8 mouse cellular contexts compared by ENCODE assay signal in the genomic region with DNA sequence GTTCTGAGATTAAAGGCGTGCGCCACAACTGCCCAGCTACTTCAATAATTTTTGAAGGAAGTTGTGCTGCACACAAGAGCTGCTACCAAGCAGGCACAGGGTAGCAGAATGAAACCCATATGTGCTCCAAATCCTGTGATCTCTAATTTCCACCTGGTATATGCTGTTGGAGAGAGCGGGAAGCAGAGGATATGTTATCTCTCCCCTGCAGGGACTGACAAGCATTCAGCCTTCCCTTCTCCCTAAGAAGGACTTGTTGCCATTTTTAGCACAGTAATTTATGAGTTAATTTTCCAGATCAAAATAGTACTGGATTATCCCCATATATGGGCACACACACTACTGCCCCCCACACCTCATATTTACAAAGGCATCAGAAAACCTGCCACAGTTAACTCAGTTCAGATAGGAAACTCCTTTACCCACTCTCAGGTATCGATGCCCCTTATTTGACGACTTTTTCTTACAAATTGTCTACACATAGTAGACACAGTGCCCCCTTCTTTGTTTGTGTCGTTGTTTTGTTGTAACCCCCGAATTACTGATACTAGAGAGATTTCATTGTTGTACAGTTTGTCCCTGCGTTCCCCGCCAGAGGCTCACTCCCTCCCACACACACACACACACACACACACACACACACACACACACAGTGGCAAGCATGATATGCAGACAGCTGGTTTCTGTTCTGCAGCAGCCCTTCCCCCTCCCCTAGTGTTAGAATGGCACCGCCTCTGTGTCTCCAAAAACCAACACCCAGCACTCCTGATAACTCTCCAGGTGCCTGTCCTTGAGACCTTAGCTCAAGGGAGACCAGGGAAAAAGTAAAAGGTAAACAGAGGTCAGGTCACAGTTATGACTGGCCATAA. TPM values are rescaled to one million over a fixed set of nuclear protein-coding genes. Genes with fewer than 3 reads are reported as not detected.
A peak's percentile ranks its signal among the peaks of the same experiment; 100 is the strongest.
DNase-seq lines count a peak whose midpoint lies in the region; TF ChIP-seq lines count a peak whose summit lies in the region.

No protein-coding gene starts in this region.

- H3K4me3 ChIP-seq in lung, adult 2 months (replicated peaks; ENCODE audit: extremely low read depth, low read depth, low read length), result no peak overlapping the region
- no peak overlapping the region for H3K4me3 ChIP-seq in embryonic fibroblast, embryonic 13.5 days (ENCODE audit: insufficient read depth, low read length)
- no peak overlapping the region for H3K4me3 ChIP-seq in hindbrain, embryonic 10.5 days

- no peaks in the 10 kb centered on the region for H3K9me3 ChIP-seq in hindbrain, embryonic 10.5 days

- H3K27me3 ChIP-seq in hindbrain, embryonic 10.5 days (ENCODE audit: insufficient read depth, poor library complexity, severe bottlenecking), result no peaks in the 10 kb centered on the region

- no peak for TF ChIP-seq CTCF in lung, adult 2 months (IDR thresholded peaks at IDR 0.05; ENCODE audit: insufficient read depth, low read length)
- no peak for TF ChIP-seq CTCF in embryonic fibroblast, embryonic 13.5 days (IDR thresholded peaks at IDR 0.05; ENCODE audit: borderline replicate concordance, insufficient read depth, low read length)

- H3K27ac ChIP-seq in embryonic fibroblast, embryonic 13.5 days (ENCODE audit: insufficient read depth, low read length), result peak overlapping the region; percentile 19; the same call in 1 of the 2 replicates
- no peak overlapping the region for H3K27ac ChIP-seq in hindbrain, embryonic 10.5 days

- H3K36me3 ChIP-seq in hindbrain, embryonic 10.5 days, result no peaks in the 10 kb centered on the region

- no peak for TF ChIP-seq POLR2A in lung, adult 2 months (IDR thresholded peaks at IDR 0.05; ENCODE audit: borderline replicate concordance, extremely low read depth, low read depth, low read length)
- no peak for TF ChIP-seq POLR2A in embryonic fibroblast, embryonic 13.5 days (IDR thresholded peaks at IDR 0.05; ENCODE audit: low read depth, low read length)

- peaks cover 5% of the 10 kb centered on the region; the same call in 1 of the 2 replicates for H3K4me1 ChIP-seq in lung, adult 2 months (ENCODE audit: control insufficient read depth, insufficient read depth, low read length)
- H3K4me1 ChIP-seq in embryonic fibroblast, embryonic 13.5 days (ENCODE audit: control insufficient read depth, insufficient read depth, low read length), result peaks cover 5% of the 10 kb centered on the region; the same call in 1 of the 2 replicates
- peaks cover 32% of the 10 kb centered on the region for H3K4me1 ChIP-seq in hindbrain, embryonic 10.5 days (replicated peaks)

- 49% methylated on average over 10 of the region's 10 CpGs for WGBS in lung, adult 2 months
- WGBS in hindbrain, embryonic 10.5 days, result 75% methylated on average over 10 of the region's 10 CpGs

- peak; percentile 37 to 53 for DNase-seq in lung, adult 18-20 months
- DNase-seq in lung, adult 2 months, result no peak
- peak; percentile 70 to 75 for DNase-seq in kidney, postnatal 4 days
- peak; percentile 38 to 75 for DNase-seq in spleen, postnatal 10 days (ENCODE audit: low spot score in 2 of 2)
- DNase-seq in urinary bladder, postnatal 36 days (ENCODE audit: low spot score in 2 of 2), result no peak
- no peak for DNase-seq in hindbrain, embryonic 10.5 days (ENCODE audit: low spot score)
- DNase-seq in adrenal gland, postnatal 4 days (ENCODE audit: low spot score in 2 of 2), result no peak

RNA-seq across cellular contexts. Expression of gene Tpt1, which starts 7.6 kb away (rescaled TPM):
- 1,159 and 1,652 TPM in 2 replicates for polyA plus RNA-seq in lung, adult 2 months (2012; rRNA removed)
- 3,843 and 4,417 TPM in 2 replicates for polyA plus RNA-seq in embryonic fibroblast, embryonic 13.5 days (2011; ENCODE audit: insufficient read length, low read depth, missing spikeins)
- 889 and 916 TPM in 2 replicates for polyA plus RNA-seq in hindbrain, embryonic 10.5 days (2016; fragmentation: Nextera tagmentation; extraction: Ambion mirVana)
- 1,000 to 10,000 TPM; 3,227 to 3,375 TPM for total RNA-seq in adrenal gland, postnatal 4 days (2021)

RNA-seq across cellular contexts. Expression of gene Slc25a30, which starts 50.4 kb away (rescaled TPM):
- polyA plus RNA-seq in lung, adult 2 months (2012; rRNA removed), result 5.0 and 7.7 TPM in 2 replicates
- 22.3 and 23.8 TPM in 2 replicates for polyA plus RNA-seq in embryonic fibroblast, embryonic 13.5 days (2011; ENCODE audit: insufficient read length, low read depth, missing spikeins)
- polyA plus RNA-seq in hindbrain, embryonic 10.5 days (2016; fragmentation: Nextera tagmentation; extraction: Ambion mirVana), result 6.1 and 6.6 TPM in 2 replicates
- total RNA-seq in adrenal gland, postnatal 4 days (2021), result 10 to 100 TPM; 46.9 to 51.2 TPM

Comparison
In these comparisons a context has a peak if more than half of its experiments do, and no peak if none do; other contexts are left out.
1. DNase-seq: peak in lung, adult 18-20 months (2 of 2), kidney, postnatal 4 days (2 of 2) and spleen, postnatal 10 days (2 of 2); none in lung, adult 2 months (single experiment), urinary bladder, postnatal 36 days (0 of 2), hindbrain, embryonic 10.5 days (single experiment) and adrenal gland, postnatal 4 days (0 of 2).